Mouse (Mus musculus) right cerebral cortex, postnatal 14 days (tissue): ENCODE data around the gene Olfr1427.
"Not testable (repeated sequence)": the region's sequence is repeated elsewhere in the genome, so short reads cannot be mapped to it uniquely, and the experiment has no call there.

ENCODE experiments used
- DNase-seq: peaks from one replicate; pipeline ENCODE4 v3.0.0; 2022

The Olfr1427 gene

DNA sequence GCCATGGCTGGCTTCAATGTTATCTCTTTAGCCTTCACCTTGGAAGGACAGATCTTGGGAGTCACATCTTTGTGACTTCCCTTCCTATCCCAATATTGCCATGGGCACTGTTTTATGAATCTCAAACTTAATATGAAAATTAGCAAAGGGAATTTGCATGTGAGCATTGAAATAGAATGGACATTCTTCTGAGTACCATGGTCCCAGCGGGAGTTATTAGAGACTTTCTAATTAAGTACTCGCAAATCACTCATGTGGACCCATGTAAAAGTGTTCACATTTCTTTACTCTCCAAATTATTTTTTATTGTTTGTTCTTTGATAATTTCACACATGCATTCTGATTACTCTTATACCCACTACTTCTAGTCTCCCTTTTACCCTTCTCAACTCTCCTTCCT is at the start of gene Olfr1427:
TSS of gene Olfr1427 (minus strand) at position 101 of the 400 bp plus-strand sequence.
- DNase-seq = no peak

- DNase-seq = no peak
Measured at GRCm38 (mm10) chr19:12145452-12145851, 42.3 kb upstream of the Olfr1427 start.

DNA sequence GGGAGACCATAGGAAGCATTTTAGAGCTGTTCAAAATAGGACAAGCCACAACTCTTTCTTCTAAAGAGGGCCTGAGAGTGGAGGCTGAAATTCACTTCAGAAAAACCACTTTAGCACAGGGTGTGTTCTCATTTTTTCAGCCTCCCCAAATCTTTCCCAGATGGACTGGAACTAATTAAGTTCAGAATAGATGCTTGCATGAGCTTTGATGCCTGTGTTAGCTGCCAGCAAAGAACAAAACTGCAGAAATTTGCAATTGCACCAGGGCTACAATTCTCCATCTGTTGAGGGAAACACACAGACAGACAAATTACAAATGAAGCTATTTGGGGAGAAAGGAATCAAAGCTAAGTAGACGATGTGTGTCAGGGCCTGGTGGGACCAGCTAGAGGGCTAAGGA is 40.2 kb upstream of the Olfr1427 start:
- no peak for DNase-seq

DNA sequence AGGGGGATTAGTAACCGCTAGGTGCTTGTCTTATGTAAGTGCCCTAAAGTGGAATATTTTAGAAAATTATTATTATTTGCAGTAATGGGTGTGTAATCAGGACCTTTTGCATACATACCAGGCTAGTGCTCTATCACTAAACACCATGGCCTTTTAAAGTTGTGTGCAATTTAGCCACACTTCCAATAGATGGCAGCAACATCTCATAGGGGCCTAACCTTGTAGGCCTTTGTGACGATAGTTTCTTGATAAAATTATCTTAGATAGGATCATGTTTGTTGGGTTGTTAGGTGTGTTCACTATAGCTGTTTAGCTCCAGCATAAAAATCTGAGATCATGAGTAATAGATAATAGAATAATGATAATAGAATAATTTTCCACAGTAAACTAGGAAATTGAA is 31.2 kb upstream of the Olfr1427 start:
- peak; percentile 8 for DNase-seq

GRCm38 (mm10) chr19:12123103-12123502 is 20.0 kb upstream of the Olfr1427 start, which contains the start of gene Olfr76:
Gene Olfr76, minus strand, starts transcription at chr19:12123203.
- no peak for DNase-seq

GRCm38 (mm10) chr19:12116464-12116863 is 13.3 kb upstream of the Olfr1427 start:
- DNase-seq = no peak

- no peak for DNase-seq
Measured at GRCm38 (mm10) chr19:12115797-12116196, 12.7 kb upstream of the Olfr1427 start, which contains the start of gene Olfr1428. Gene Olfr1428, minus strand, starts transcription at chr19:12115897.

DNA sequence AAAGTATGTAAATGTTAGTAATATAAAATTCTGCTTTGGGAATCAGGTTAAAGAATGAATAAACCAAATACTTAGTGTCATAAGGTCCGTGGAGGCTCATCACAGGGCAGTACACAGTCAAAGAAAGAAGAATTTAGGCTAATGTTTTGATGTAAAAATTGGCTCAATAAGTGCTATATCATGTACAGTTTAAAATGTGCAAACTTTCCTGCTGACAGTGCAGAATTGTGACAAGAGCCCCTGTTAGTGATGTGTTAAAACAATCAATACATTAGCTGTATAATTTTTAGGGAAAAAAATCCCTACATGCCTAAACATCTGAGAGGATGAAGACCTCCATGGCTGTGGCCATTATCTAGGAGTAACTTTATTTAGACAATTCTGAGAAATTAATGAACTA is 10.7 kb upstream of the Olfr1427 start:
- no peak for DNase-seq

DNA sequence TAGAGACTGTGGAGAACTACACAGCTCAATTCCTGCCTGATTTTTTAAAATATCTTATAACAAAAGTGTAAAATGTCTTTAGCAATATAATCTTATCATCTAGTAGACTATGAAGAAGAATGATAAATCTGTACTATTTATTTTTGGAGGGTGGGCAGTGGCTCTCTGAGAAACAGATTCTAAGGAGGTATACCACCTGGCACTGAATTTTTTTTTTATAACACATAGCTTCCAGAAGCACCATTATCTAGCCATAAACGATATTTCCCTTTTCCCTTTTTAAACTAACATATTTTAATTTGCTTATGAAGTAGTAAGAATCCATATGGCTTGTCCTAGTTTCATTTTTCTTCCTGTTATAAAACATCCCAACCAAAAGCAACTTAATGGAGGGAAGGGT is 1.4 kb upstream of the Olfr1427 start:
- DNase-seq = no peak

DNA sequence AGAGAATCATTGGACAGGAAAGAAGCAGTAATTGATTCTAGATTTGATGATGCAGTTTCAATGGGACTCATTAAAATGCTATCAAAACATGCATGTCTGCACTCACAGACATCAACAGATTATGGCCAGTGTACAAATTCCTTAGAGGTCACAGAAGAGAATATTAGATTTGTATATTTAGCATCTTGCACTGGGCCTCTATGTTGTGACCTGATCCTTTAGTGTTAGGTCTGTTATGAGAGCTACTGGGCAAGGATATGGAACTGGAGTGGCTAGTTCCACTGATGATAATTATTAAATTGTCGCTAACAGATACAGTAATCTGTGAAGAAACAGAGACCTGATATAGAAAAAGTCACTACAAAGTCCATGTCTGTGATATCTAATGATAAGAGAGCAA is 11.2 kb downstream of the Olfr1427 start, which contains the start of gene Olfr1426:
TSS of gene Olfr1426 (minus strand) at position 101 of the 400 bp plus-strand sequence.
- no peak for DNase-seq

DNA sequence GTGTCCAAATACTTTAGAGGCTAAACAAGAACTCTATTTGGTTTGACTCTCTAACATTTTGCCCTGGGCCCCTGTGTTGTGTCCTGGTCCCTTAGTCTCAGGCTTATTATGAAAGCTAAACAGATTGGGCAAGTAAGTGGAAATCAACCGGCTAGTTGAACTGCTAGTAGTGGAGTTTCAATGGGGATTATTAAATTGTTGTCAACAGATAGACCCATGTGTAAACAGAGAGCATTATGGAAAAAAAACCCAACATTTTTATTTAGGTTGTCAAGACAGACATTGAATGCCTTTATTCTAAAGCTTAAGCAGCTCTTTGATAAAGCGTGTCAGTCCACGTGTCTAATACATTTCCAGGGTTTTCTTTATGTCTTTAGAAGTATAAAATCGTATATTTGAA is 25.5 kb downstream of the Olfr1427 start, which contains the start of gene Olfr1425:
TSS of gene Olfr1425 (minus strand) at position 101 of the 400 bp plus-strand sequence.
- not testable (repeated sequence) for DNase-seq

DNA sequence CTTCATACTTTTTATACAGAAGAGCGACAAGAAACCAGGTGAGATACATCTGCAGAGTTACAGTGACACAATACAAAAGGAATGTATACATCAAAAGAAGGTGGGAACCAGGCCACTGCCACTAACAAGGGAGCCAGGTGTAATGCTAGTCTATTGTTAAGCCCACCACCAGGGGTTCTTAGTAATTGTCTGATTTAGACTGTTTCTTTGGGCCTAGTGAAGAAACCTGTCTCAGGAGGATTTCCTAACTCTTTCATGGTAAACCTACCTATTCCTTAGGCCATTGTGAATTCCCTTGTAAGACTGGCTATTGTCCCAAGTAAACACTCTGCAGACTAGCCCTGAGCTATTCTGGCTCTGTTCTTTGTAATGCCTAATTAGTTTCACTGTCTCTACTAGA is 33.6 kb downstream of the Olfr1427 start:
- DNase-seq = not testable (repeated sequence)

- DNase-seq = not testable (repeated sequence)
Measured at GRCm38 (mm10) chr19:12067806-12068205, 35.3 kb downstream of the Olfr1427 start.

DNA sequence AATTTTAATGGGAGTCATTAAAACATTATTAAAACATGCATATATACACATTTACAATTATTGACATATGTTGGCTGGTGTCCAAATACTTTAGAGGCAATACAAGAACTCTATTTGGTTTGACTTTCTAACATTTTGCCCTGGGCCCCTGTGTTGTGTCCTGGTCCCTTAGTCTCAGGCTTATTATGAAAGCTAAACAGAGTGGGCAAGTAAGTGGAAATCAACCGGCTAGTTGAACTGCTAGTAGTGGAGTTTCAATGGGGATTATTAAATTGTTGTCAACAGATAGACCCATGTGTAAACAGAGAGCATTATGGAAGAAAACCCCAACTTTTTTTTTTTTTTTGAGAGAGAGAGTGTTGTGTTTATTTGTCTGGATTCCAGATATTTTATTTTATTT is 40.6 kb downstream of the Olfr1427 start, which contains the start of gene Olfr1424:
TSS of gene Olfr1424 (minus strand) at position 101 of the 400 bp plus-strand sequence.
- not testable (repeated sequence) for DNase-seq
